Comparison of ENCODE assay signal across 8 mouse cellular contexts in the genomic region with DNA sequence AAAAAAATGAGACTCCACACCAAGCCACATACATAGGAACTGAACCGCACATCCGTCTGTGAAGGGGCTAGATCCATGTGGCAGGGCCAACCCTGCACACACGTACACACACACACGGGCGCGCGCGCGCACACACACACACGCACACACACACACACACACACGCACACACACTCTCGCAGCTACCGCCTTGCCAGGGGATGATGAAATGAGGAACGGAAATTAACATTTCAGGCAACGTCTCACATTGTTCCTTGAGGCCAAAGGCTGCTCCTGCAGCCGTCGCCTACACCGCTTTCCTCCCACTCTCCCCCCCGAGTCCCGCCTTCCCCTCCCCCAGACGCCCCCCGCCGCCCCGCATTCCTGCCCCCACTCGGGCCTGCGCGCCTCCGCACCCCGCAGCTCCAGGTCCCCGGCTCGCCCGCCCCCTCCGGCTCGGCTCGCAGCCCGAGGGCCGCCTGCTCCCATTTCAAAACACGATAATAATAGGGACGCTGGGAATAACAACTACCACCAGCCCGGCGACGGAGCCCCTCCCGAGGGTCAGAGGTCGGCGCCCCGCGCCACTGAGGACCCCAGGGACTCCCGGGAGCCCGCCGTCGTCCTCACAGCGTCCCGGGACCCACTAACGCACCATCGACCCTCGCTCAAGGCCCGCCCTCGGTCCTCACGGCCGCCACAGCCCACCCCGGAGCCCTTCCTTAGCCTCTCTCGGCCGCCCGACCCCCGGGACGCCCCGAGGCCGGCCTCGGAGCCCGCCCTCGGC. TPM values are rescaled to one million over a fixed set of nuclear protein-coding genes. Genes with fewer than 3 reads are reported as not detected.
DNase-seq lines count a peak whose midpoint lies in the region; ATAC-seq and TF ChIP-seq lines count a peak whose summit lies in the region.

No protein-coding gene starts in this region.

- H3K9ac ChIP-seq in ES-Bruce4 (ENCODE audit: low read depth, poor library complexity, severe bottlenecking) = peak overlapping the region; percentile 100
- H3K9ac ChIP-seq in forebrain, embryonic 16.5 days (replicated peaks; ENCODE audit: low read depth, low read length) = peak overlapping the region; percentile 99
- H3K9ac ChIP-seq in lung, embryonic 16.5 days (ENCODE audit: low read length) = peak overlapping the region; percentile 100

- peaks cover 7% of the 10 kb centered on the region for H3K36me3 ChIP-seq in ES-Bruce4 (ENCODE audit: control insufficient read depth, insufficient read depth, low read length, poor library complexity, severe bottlenecking)
- no peaks in the 10 kb centered on the region for H3K36me3 ChIP-seq in forebrain, embryonic 16.5 days (ENCODE audit: control insufficient read depth, insufficient read depth)
- H3K36me3 ChIP-seq in lung, embryonic 16.5 days (ENCODE audit: control insufficient read depth, insufficient read depth, low read length) = no peaks in the 10 kb centered on the region

- H3K4me1 ChIP-seq in ES-Bruce4 (ENCODE audit: control insufficient read depth, insufficient read depth, low read length) = no peaks in the 10 kb centered on the region
- peaks cover 39% of the 10 kb centered on the region for H3K4me1 ChIP-seq in forebrain, embryonic 16.5 days (replicated peaks; ENCODE audit: control insufficient read depth, insufficient read depth, low read length)
- peaks cover 33% of the 10 kb centered on the region for H3K4me1 ChIP-seq in lung, embryonic 16.5 days (replicated peaks; ENCODE audit: control insufficient read depth, insufficient read depth, low read length)

- TF ChIP-seq EP300 in ES-Bruce4 (IDR thresholded peaks at IDR 0.05; ENCODE audit: insufficient read depth, low read depth, low read length) = no peak

- no peaks in the 10 kb centered on the region for H3K27me3 ChIP-seq in ES-Bruce4 (ENCODE audit: control insufficient read depth, insufficient read depth, low read length, poor library complexity, severe bottlenecking)
- H3K27me3 ChIP-seq in forebrain, embryonic 16.5 days (replicated peaks; ENCODE audit: control insufficient read depth, insufficient read depth, low read length) = no peaks in the 10 kb centered on the region
- H3K27me3 ChIP-seq in lung, embryonic 16.5 days (ENCODE audit: control insufficient read depth, insufficient read depth, low read depth, low read length) = no peaks in the 10 kb centered on the region

- TF ChIP-seq CTCF in ES-Bruce4 (IDR thresholded peaks at IDR 0.05; ENCODE audit: low read depth, low read length) = no peak

- peak overlapping the region; percentile 79 for H3K4me3 ChIP-seq in ES-Bruce4 (ENCODE audit: low read depth, low read length)
- H3K4me3 ChIP-seq in forebrain, embryonic 16.5 days (replicated peaks; ENCODE audit: low read length) = peak overlapping the region; percentile 97
- H3K4me3 ChIP-seq in lung, embryonic 16.5 days (ENCODE audit: low read length) = peak overlapping the region; percentile 100

- peak; percentile 54 for DNase-seq in cerebellum, adult 11 months
- peak; percentile 59 to 76 for DNase-seq in heart, postnatal 36 days
- DNase-seq in layer of hippocampus, adult 9-11 months = peak; percentile 62
- DNase-seq in ovary, postnatal 10 days (ENCODE audit: low spot score) = peak; percentile 44
- DNase-seq in thymus, postnatal 10 days (ENCODE audit: low spot score in 2 of 2) = peak; percentile 61 to 63

- H3K4me2 ChIP-seq in forebrain, embryonic 16.5 days (ENCODE audit: low read length) = peak overlapping the region; percentile 63
- H3K4me2 ChIP-seq in lung, embryonic 16.5 days (ENCODE audit: low read depth, low read length) = peak overlapping the region; percentile 83

- WGBS in forebrain, embryonic 16.5 days = under 1% methylated on average over 67 of the region's 71 CpGs
- WGBS in lung, embryonic 16.5 days = under 1% methylated on average over 61 of the region's 71 CpGs

- TF ChIP-seq POLR2A in ES-Bruce4 (IDR thresholded peaks at IDR 0.05; ENCODE audit: insufficient read depth, low read length) = no peak

- ATAC-seq in forebrain, embryonic 16.5 days = no peak
- ATAC-seq in lung, embryonic 16.5 days (ENCODE audit: low read depth) = peak; percentile 6; the same call in 1 of the 2 replicates

- peak overlapping the region; percentile 36 for H3K27ac ChIP-seq in ES-Bruce4 (ENCODE audit: insufficient read depth, low read length)
- H3K27ac ChIP-seq in forebrain, embryonic 16.5 days (ENCODE audit: low read length) = peak overlapping the region; percentile 92
- peak overlapping the region; percentile 94 for H3K27ac ChIP-seq in lung, embryonic 16.5 days (ENCODE audit: low read length)

- no peaks in the 10 kb centered on the region for H3K9me3 ChIP-seq in ES-Bruce4 (replicated peaks; ENCODE audit: control insufficient read depth, insufficient read depth, low read length, poor library complexity, severe bottlenecking)
- no peaks in the 10 kb centered on the region for H3K9me3 ChIP-seq in forebrain, embryonic 16.5 days (ENCODE audit: control insufficient read depth, low read length)
- no peaks in the 10 kb centered on the region for H3K9me3 ChIP-seq in lung, embryonic 16.5 days (ENCODE audit: control insufficient read depth, low read length)

- intact Hi-C loops in heart, postnatal 36 days (cut with DNase I) = no loop called here

RNA-seq across cellular contexts. Expression of gene Ankrd11, which starts 0.9 kb away (rescaled TPM):
- polyA plus RNA-seq in ES-Bruce4 (2011; ENCODE audit: insufficient read depth, insufficient read length, low read depth, missing spikeins) = 146 and 148 TPM in 2 replicates
- polyA plus RNA-seq in forebrain, embryonic 16.5 days (2015; fragmentation: Nextera tagmentation; extraction: Ambion mirVana) = 30.3 and 33.6 TPM in 2 replicates
- total RNA-seq in heart, postnatal 36 days (2021) = 10 to 100 TPM; 69.0 to 80.5 TPM
- polyA plus RNA-seq in lung, embryonic 16.5 days (2015; fragmentation: Nextera tagmentation; extraction: Ambion mirVana) = 23.9 and 25.8 TPM in 2 replicates

RNA-seq across cellular contexts. Expression of gene Spg7, which starts 21.6 kb away (rescaled TPM):
- 79.3 and 99.6 TPM in 2 replicates for polyA plus RNA-seq in ES-Bruce4 (2011; ENCODE audit: insufficient read depth, insufficient read length, low read depth, missing spikeins)
- 45.3 and 51.8 TPM in 2 replicates for polyA plus RNA-seq in forebrain, embryonic 16.5 days (2015; fragmentation: Nextera tagmentation; extraction: Ambion mirVana)
- 10 to 100 TPM; 79.7 to 87.7 TPM for total RNA-seq in heart, postnatal 36 days (2021)
- 43.7 and 46.4 TPM in 2 replicates for polyA plus RNA-seq in lung, embryonic 16.5 days (2015; fragmentation: Nextera tagmentation; extraction: Ambion mirVana)

Comparison
In these comparisons a context has a peak if more than half of its experiments do, and no peak if none do; other contexts are left out.
1. H3K27ac ChIP-seq: peak in every context shown above with its lines; median percentile 94 in lung, embryonic 16.5 days; 92 in forebrain, embryonic 16.5 days; 36 in ES-Bruce4.